Mouse (Mus musculus) limb, embryonic 15.5 days (tissue): ENCODE measurements around the gene Ddx39b. TPM values are rescaled to one million over a fixed set of nuclear protein-coding genes. Genes with fewer than 3 reads are reported as not detected.
"Not testable (repeated sequence)": the region's sequence is repeated elsewhere in the genome, so short reads cannot be mapped to it uniquely, and the experiment has no call there.

Experiments
- ATAC-seq: fragments of 200-750 bp; cut with Nextera tagmentation; 2 replicates; pipeline ENCODE4 v1.8.0; 2017; ENCODE audit warnings: low read depth, moderate TSS enrichment; ENCODE audit not compliant: insufficient number of reproducible peaks, low FRiP score, low TSS enrichment
- H3K27ac ChIP-seq: fragments of 300-500 bp; sonication (generic); 2 replicates; pipeline ENCODE4 v1.5.1; 2015; ENCODE audit warnings: moderate library complexity, mild to moderate bottlenecking, inconsistent platforms
- H3K27me3 ChIP-seq: fragments of 300-500 bp; sonication (generic); 2 replicates; pipeline ENCODE4 v1.6.1; 2015; ENCODE audit warnings: inconsistent platforms
- H3K36me3 ChIP-seq: fragments of 300-500 bp; sonication (generic); 2 replicates; pipeline ENCODE4 v1.6.1; 2015; ENCODE audit warnings: inconsistent platforms
- H3K4me1 ChIP-seq: fragments of 300-500 bp; sonication (generic); 2 replicates; pipeline ENCODE4 v1.6.1; 2015; ENCODE audit warnings: inconsistent platforms
- H3K4me2 ChIP-seq: fragments of 300-500 bp; sonication (generic); 2 replicates; pipeline ENCODE4 v1.6.1; 2015; ENCODE audit warnings: mild to moderate bottlenecking, inconsistent platforms
- H3K4me3 ChIP-seq: fragments of 300-500 bp; sonication (generic); 2 replicates; pipeline ENCODE4 v1.5.1; 2015; ENCODE audit warnings: mild to moderate bottlenecking, inconsistent platforms
- H3K9ac ChIP-seq: fragments of 300-500 bp; sonication (generic); 2 replicates; pipeline ENCODE4 v1.6.1; 2015; ENCODE audit warnings: inconsistent platforms
- H3K9me3 ChIP-seq: fragments of 300-500 bp; sonication (generic); 2 replicates; pipeline ENCODE4 v1.6.1; 2016; ENCODE audit warnings: inconsistent platforms
- WGBS: fragments of 180-500 bp; shearing (Covaris S2); methylation state at CpG from one replicate; pipeline ENCODE4 v1.1.7; 2015; 5-methylcytosine and 5-hydroxymethylcytosine counted together
- polyA plus RNA-seq: library from polyadenylated mRNA; unstranded; fragments of >200 nt; fragmentation: Nextera tagmentation; extraction: Ambion mirVana; gene quantifications from 2 replicates; pipeline ENCODE4 v1.2.1, GENCODE M21; 2015

The Ddx39b gene
- polyA plus RNA-seq, 1 experiment from 2014 or later = 401 TPM

- 95% methylated on average over 4 of the region's 4 CpGs for WGBS
- Histone ChIP-seq H3K4me3 (no peak overlapping the region), H3K4me2 (no peak overlapping the region), H3K4me1 (0 out of 2 replicates have a peak, but pooled peaks cover 6% of the 10 kb centered on the region), H3K27me3 (no peaks in the 10 kb centered on the region), H3K36me3 (peaks cover 48% of the 10 kb centered on the region), H3K9me3 (no peaks in the 10 kb centered on the region), H3K9ac (no peak overlapping the region), H3K27ac (no peak overlapping the region)
- ATAC-seq = no peak
Measured at GRCm38 (mm10) chr17:35224641-35225040, 16.9 kb upstream of the Ddx39b start.

DNA sequence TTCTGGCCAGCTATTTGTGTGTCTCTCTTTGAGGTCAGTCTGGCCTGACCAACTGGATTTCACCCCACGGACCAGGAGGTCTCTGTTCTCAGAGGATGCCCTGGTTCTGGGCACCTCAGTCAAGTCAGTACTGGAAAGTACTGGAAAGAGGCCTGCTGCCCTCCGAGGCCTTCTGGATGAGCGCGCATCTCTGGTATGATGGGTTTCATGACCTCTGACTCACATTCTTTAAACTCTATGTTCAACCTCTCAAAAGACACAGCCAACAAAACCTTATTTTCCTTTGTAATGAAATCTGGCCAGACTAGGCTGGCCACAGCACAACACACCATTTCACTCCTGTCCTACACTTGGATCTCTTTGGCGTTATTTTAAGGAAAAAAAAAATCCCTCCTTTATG, 16.1 kb upstream of the Ddx39b start:
- no peaks in the 10 kb centered on the region for H3K9me3 ChIP-seq
- 0 out of 2 replicates have a peak, but pooled peaks cover 1% of the 10 kb centered on the region for H3K4me1 ChIP-seq
- H3K27me3 ChIP-seq = no peaks in the 10 kb centered on the region
- 91% methylated on average over 5 of the region's 5 CpGs for WGBS
- no peak overlapping the region for H3K9ac ChIP-seq
- H3K36me3 ChIP-seq = peaks cover 45% of the 10 kb centered on the region
- no peak overlapping the region for H3K27ac ChIP-seq
- no peak overlapping the region for H3K4me2 ChIP-seq
- H3K4me3 ChIP-seq = no peak overlapping the region
- no peak for ATAC-seq

DNA sequence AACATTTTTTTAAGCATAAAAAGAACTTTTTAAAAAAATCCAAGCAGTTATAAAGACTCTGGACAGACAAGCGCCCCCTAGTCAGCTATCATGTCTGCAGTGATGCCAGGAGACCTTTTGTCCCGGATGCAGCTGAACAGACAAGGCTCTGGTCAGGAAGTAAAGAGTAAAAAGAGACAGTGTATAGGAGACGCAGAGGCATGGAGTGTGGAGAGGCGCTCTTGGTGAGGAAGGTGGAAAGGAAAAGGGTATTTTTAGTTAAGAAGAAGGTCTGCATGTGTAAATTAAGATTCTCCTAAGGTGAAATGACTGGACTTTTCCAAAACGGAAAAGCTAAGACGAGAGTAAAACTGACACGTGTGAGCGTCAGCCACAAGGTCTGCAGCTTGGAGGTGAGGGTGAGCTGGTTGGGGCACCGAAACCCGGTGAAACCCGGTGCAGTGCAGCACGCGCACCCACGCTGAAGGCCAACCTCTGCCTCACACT, 14.9 kb upstream of the Ddx39b start:
- H3K27me3 ChIP-seq = no peaks in the 10 kb centered on the region
- H3K36me3 ChIP-seq = peaks cover 52% of the 10 kb centered on the region
- no peak overlapping the region for H3K4me2 ChIP-seq
- H3K4me1 ChIP-seq = 0 out of 2 replicates have a peak, but pooled peaks cover under 1% of the 10 kb centered on the region
- ATAC-seq = no peak
- WGBS = 83% methylated on average over 14 of the region's 14 CpGs
- no peak overlapping the region for H3K4me3 ChIP-seq
- no peaks in the 10 kb centered on the region for H3K9me3 ChIP-seq
- no peak overlapping the region for H3K27ac ChIP-seq
- H3K9ac ChIP-seq = no peak overlapping the region

- WGBS = 94% methylated on average over 10 of the region's 10 CpGs
- Histone ChIP-seq H3K4me1 (peaks cover 27% of the 10 kb centered on the region), H3K27me3 (no peaks in the 10 kb centered on the region), H3K4me2 (no peak overlapping the region), H3K4me3 (no peak overlapping the region), H3K27ac (no peak overlapping the region), H3K36me3 (peaks cover 49% of the 10 kb centered on the region), H3K9ac (no peak overlapping the region), H3K9me3 (no peaks in the 10 kb centered on the region)
- ATAC-seq = no peak
Measured at GRCm38 (mm10) chr17:35231022-35231421, 10.5 kb upstream of the Ddx39b start.

GRCm38 (mm10) chr17:35232043-35232442, 9.5 kb upstream of the Ddx39b start:
- WGBS = 13% methylated on average over 12 of the region's 12 CpGs
- Histone ChIP-seq H3K27ac (no peak overlapping the region), H3K4me3 (no peak overlapping the region), H3K36me3 (peaks cover 43% of the 10 kb centered on the region), H3K9me3 (no peaks in the 10 kb centered on the region), H3K27me3 (no peaks in the 10 kb centered on the region), H3K9ac (no peak overlapping the region), H3K4me1 (peaks cover 34% of the 10 kb centered on the region), H3K4me2 (no peak overlapping the region)
- ATAC-seq = no peak

DNA sequence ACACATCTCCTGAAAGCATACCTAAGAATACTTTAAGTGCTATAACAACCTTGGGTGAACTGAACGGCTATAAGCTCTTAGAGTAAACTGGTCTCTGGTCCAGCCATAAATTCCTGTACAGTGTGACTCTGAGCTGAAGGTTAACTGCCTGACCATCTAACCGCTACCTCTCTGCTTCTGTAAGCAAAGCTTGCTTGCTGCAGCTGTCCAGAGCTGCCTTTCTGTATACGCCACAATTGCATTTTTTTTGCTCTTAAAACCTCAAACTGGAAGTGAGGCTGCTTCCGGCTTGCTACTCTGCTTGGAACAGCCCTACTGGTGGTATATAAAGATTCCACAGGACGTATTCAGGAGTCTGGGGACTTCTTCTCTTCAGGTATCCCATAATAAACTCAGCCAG, 8.9 kb upstream of the Ddx39b start:
- Histone ChIP-seq H3K9me3 (no peaks in the 10 kb centered on the region), H3K9ac (no peak overlapping the region), H3K4me3 (no peak overlapping the region), H3K4me1 (peaks cover 34% of the 10 kb centered on the region), H3K4me2 (0 out of 2 replicates have a peak overlapping the region, but pooled peaks have one; percentile 7), H3K27me3 (no peaks in the 10 kb centered on the region), H3K27ac (peak overlapping the region; percentile 75), H3K36me3 (peaks cover 37% of the 10 kb centered on the region)
- WGBS = 79% methylated on average over 5 of the region's 5 CpGs
- no peak for ATAC-seq

GRCm38 (mm10) chr17:35233114-35233980, 8.2 kb upstream of the Ddx39b start, which contains the start of gene Atp6v1g2:
Gene Atp6v1g2 (plus strand): TSS chr17:35233660.
- Histone ChIP-seq H3K27me3 (no peaks in the 10 kb centered on the region), H3K27ac (peak within 1 kb of the TSS; percentile 96), H3K4me1 (peaks cover 34% of the 10 kb centered on the region), H3K4me3 (peak within 1 kb of the TSS; percentile 57), H3K4me2 (peak within 1 kb of the TSS; percentile 80), H3K9me3 (no peaks in the 10 kb centered on the region), H3K36me3 (peaks cover 30% of the 10 kb centered on the region), H3K9ac (no peak within 1 kb of the TSS)
- WGBS = 56% methylated on average over 18 of the region's 18 CpGs
- no peak for ATAC-seq

GRCm38 (mm10) chr17:35234090-35234489, 7.5 kb upstream of the Ddx39b start:
- not testable (repeated sequence) for H3K27me3 ChIP-seq, ATAC-seq, H3K9me3 ChIP-seq, H3K9ac ChIP-seq
- H3K4me1 ChIP-seq = peaks cover 34% of the 10 kb centered on the region
- peaks cover 23% of the 10 kb centered on the region for H3K36me3 ChIP-seq
- 0 out of 2 replicates have a peak overlapping the region, but pooled peaks have one; percentile 96 for H3K27ac ChIP-seq
- H3K4me3 ChIP-seq = peak overlapping the region; percentile 57
- 86% methylated on average over 7 of the region's 7 CpGs for WGBS
- peak overlapping the region; percentile 80 for H3K4me2 ChIP-seq

DNA sequence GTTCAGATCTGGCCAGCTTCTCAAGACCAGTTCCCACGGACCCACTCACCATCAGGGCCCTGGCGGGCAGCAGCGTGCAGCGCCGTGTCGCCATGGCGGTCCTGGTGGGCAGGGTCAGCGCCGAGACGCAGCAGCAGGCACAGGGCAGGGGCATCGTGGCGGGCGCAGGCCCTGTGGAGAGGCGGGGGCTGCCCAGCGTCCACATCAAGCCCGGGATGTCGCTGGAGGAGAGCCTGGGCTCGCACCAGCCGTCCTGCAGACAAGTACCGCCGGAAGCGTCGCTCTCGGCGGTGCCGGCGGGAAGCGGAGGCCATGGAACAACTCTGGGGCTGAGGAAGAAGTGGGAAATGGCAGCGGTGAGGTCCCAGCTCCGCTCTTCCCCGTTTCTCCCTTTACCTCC, 6.6 kb upstream of the Ddx39b start:
- Histone ChIP-seq H3K27me3 (no peaks in the 10 kb centered on the region), H3K27ac (peak overlapping the region; percentile 96), H3K4me3 (peak overlapping the region; percentile 57), H3K36me3 (peaks cover 15% of the 10 kb centered on the region), H3K4me1 (peaks cover 34% of the 10 kb centered on the region), H3K9ac (peak overlapping the region; percentile 59), H3K9me3 (no peaks in the 10 kb centered on the region), H3K4me2 (peak overlapping the region; percentile 80)
- ATAC-seq = no peak
- 5% methylated on average over 31 of the region's 31 CpGs for WGBS

DNA sequence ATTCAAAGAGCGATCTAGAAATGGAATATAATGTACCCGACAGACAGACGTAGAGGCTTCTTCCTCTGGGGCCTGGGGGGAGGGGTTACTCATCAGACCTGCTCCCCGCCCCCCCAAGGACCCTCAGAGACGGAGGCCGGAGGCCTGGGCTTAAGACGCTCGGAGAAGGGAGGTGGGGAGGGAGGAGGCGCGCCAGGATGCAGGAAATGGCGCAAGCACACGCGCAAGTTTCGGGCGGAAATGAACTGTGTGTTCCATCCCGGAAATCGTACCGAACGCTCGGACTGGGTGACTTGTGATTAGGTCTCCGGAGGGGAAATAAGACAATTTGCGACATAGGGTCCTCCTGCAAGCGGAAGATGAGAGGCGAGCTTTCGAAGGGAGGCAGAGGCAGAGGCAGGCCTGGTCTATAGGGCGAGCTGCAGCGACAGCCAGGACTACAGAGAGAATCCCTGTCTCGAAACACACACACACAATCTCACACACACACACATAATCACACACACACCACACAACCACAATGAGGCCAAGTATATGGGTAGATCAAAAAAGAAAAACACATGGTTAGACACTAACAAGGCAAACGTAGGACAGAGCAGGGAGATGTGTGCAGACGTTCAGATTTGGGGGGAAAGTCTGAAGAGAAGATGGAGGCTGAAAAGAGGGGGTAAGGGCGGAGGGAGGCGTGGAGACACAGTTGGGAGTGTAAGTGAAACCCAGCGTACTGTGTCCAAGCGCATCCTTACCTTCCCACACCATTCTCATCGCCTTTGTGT, 5.7 kb upstream of the Ddx39b start, which contains the start of gene Nfkbil1:
TSS of gene Nfkbil1 (minus strand) at position 179 of the 776 bp plus-strand sequence.
- ATAC-seq = peak; percentile 86
- Histone ChIP-seq H3K27ac (peak within 1 kb of the TSS; percentile 96), H3K4me3 (peak within 1 kb of the TSS; percentile 57), H3K36me3 (peaks cover 9% of the 10 kb centered on the region), H3K27me3 (no peaks in the 10 kb centered on the region), H3K9me3 (no peaks in the 10 kb centered on the region), H3K9ac (peak within 1 kb of the TSS; percentile 59), H3K4me2 (peak within 1 kb of the TSS; percentile 80), H3K4me1 (peaks cover 42% of the 10 kb centered on the region)
- WGBS = under 1% methylated on average over 35 of the region's 35 CpGs

- ATAC-seq = peak; percentile 50
- peak overlapping the region; percentile 96 for H3K27ac ChIP-seq
- WGBS = under 1% methylated on average over 18 of the region's 18 CpGs
- H3K27me3 ChIP-seq = no peaks in the 10 kb centered on the region
- peak overlapping the region; percentile 80 for H3K4me2 ChIP-seq
- peaks cover 3% of the 10 kb centered on the region; the same call in 1 of the 2 replicates for H3K36me3 ChIP-seq
- H3K4me3 ChIP-seq = peak overlapping the region; percentile 57
- no peaks in the 10 kb centered on the region for H3K9me3 ChIP-seq
- peak overlapping the region; percentile 59 for H3K9ac ChIP-seq
- peaks cover 45% of the 10 kb centered on the region for H3K4me1 ChIP-seq
Measured at GRCm38 (mm10) chr17:35236390-35236746, 5.2 kb upstream of the Ddx39b start.
